Comparison of ENCODE assay signal across 8 mouse cellular contexts in genomic region chr16:8736757-8737156, GRCm38 (mm10). TPM values are rescaled to one million over a fixed set of nuclear protein-coding genes. Genes with fewer than 3 reads are reported as not detected.
DNase-seq lines count a peak whose midpoint lies in the region; ATAC-seq and TF ChIP-seq lines count a peak whose summit lies in the region.

No protein-coding gene starts in this region.

- ATAC-seq in forebrain, embryonic 15.5 days (replicated peaks): no peak
- ATAC-seq in liver, postnatal 0 days: no peak

- DNase-seq in gastrocnemius, adult 2 months: no peak
- DNase-seq in gastrocnemius, postnatal 25 days: no peak
- DNase-seq in CD4-positive, CD25-positive, alpha-beta regulatory T cell, adult 2 months (ENCODE audit: low read depth, low spot score): peak; percentile 35
- no peak for DNase-seq in liver, postnatal 0 days
- no peak for DNase-seq in urinary bladder, adult 18-20 months (ENCODE audit: low spot score in 2 of 2)
- no peak for DNase-seq in urinary bladder, postnatal 14 days (ENCODE audit: low spot score)
- no peak for DNase-seq in gastrocnemius, postnatal 14 days

- no peaks in the 10 kb centered on the region for H3K36me3 ChIP-seq in forebrain, embryonic 15.5 days
- H3K36me3 ChIP-seq in liver, postnatal 0 days (replicated peaks; ENCODE audit: insufficient read depth, low read length): peaks cover 11% of the 10 kb centered on the region; the same call in 1 of the 2 replicates

- H3K4me2 ChIP-seq in forebrain, embryonic 15.5 days (replicated peaks): peak overlapping the region; percentile 72
- peak overlapping the region; percentile 76 for H3K4me2 ChIP-seq in liver, postnatal 0 days (ENCODE audit: low read depth, low read length)

- no peak for TF ChIP-seq CTCF in gastrocnemius, adult 2 months (IDR thresholded peaks at IDR 0.05)
- TF ChIP-seq CTCF in liver, postnatal 0 days (IDR thresholded peaks at IDR 0.05; ENCODE audit: low read depth): no peak

- 2% methylated on average over 7 of the region's 7 CpGs for WGBS in forebrain, embryonic 15.5 days
- WGBS in liver, postnatal 0 days (ENCODE audit: insufficient replicate concordance): 1% methylated on average over 7 of the region's 7 CpGs

- peak; percentile 50; the same call in 1 of the 2 replicates for TF ChIP-seq EP300 in liver, postnatal 0 days (IDR thresholded peaks at IDR 0.05; ENCODE audit: low read depth)

- no peaks in the 10 kb centered on the region for H3K27me3 ChIP-seq in forebrain, embryonic 15.5 days
- no peaks in the 10 kb centered on the region for H3K27me3 ChIP-seq in liver, postnatal 0 days (ENCODE audit: insufficient read depth, low read length)

- peak overlapping the region; percentile 83 for H3K4me3 ChIP-seq in gastrocnemius, adult 2 months
- peak overlapping the region; percentile 85 for H3K4me3 ChIP-seq in forebrain, embryonic 15.5 days
- H3K4me3 ChIP-seq in liver, postnatal 0 days (ENCODE audit: low read depth, low read length): peak overlapping the region; percentile 99

- peaks cover 37% of the 10 kb centered on the region for H3K4me1 ChIP-seq in forebrain, embryonic 15.5 days
- peaks cover 53% of the 10 kb centered on the region for H3K4me1 ChIP-seq in liver, postnatal 0 days (ENCODE audit: insufficient read depth)

- H3K27ac ChIP-seq in gastrocnemius, adult 2 months: peak overlapping the region; percentile 86; the same call in 1 of the 2 replicates
- H3K27ac ChIP-seq in forebrain, embryonic 15.5 days (replicated peaks): no peak overlapping the region
- peak overlapping the region; percentile 99; the same call in 1 of the 2 replicates for H3K27ac ChIP-seq in liver, postnatal 0 days (ENCODE audit: low read depth)

- intact Hi-C loops in gastrocnemius, adult 2 months (cut with DNase I): no loop called here
- intact Hi-C loops in gastrocnemius, postnatal 14 days (cut with DNase I; ENCODE audit: low total_unique reads): no loop called here

- H3K9me3 ChIP-seq in forebrain, embryonic 15.5 days: no peaks in the 10 kb centered on the region
- H3K9me3 ChIP-seq in liver, postnatal 0 days (ENCODE audit: low read length): no peaks in the 10 kb centered on the region

- peak overlapping the region; percentile 94 for H3K9ac ChIP-seq in forebrain, embryonic 15.5 days (replicated peaks)
- peak overlapping the region; percentile 99 for H3K9ac ChIP-seq in liver, postnatal 0 days (replicated peaks)

RNA-seq across cellular contexts. Expression of gene Usp7, which starts 55.4 kb away (rescaled TPM):
- total RNA-seq in gastrocnemius, adult 2 months (2021): 10 to 100 TPM; 61.8 to 69.1 TPM
- total RNA-seq in gastrocnemius, postnatal 25 days (2021): 10 to 100 TPM; 49.3 to 49.4 TPM
- polyA plus RNA-seq in forebrain, embryonic 15.5 days (2015; fragmentation: Nextera tagmentation; extraction: Ambion mirVana): 31.7 and 38.5 TPM in 2 replicates
- 15.8 and 17.7 TPM in 2 replicates for polyA plus RNA-seq in liver, postnatal 0 days (2015; fragmentation: Nextera tagmentation; extraction: Ambion mirVana)
- 10 to 100 TPM; 46.4 to 48.9 TPM for total RNA-seq in gastrocnemius, postnatal 14 days (2021)

RNA-seq across cellular contexts. Expression of gene Gm5767, which starts 56.2 kb away (rescaled TPM):
- total RNA-seq in gastrocnemius, adult 2 months (2021): not detected
- total RNA-seq in gastrocnemius, postnatal 25 days (2021): not detected
- polyA plus RNA-seq in forebrain, embryonic 15.5 days (2015; fragmentation: Nextera tagmentation; extraction: Ambion mirVana): not detected in 2 replicates
- polyA plus RNA-seq in liver, postnatal 0 days (2015; fragmentation: Nextera tagmentation; extraction: Ambion mirVana): 0.43 TPM in 1 of 2 replicates, not detected in the other
- total RNA-seq in gastrocnemius, postnatal 14 days (2021): not detected
